8 mouse cellular contexts compared by ENCODE assay signal in genomic region chr10:34206783-34207502, GRCm38 (mm10). TPM values are rescaled to one million over a fixed set of nuclear protein-coding genes. Genes with fewer than 3 reads are reported as not detected.
DNase-seq lines count a peak whose midpoint lies in the region; ATAC-seq and TF ChIP-seq lines count a peak whose summit lies in the region.

No protein-coding gene starts in this region.

- TF ChIP-seq EP300 in liver, postnatal 0 days (IDR thresholded peaks at IDR 0.05; ENCODE audit: low read depth), result no peak

- TF ChIP-seq POLR2A in bone marrow macrophage, adult 2 months (IDR thresholded peaks at IDR 0.05; ENCODE audit: borderline replicate concordance, low read depth, low read length), result no peak

- peak; percentile 82 for DNase-seq in kidney, postnatal 14 days
- DNase-seq in liver, postnatal 0 days, result peak; percentile 53
- DNase-seq in testis, postnatal 10 days (ENCODE audit: low spot score), result peak; percentile 76

- peaks cover 47% of the 10 kb centered on the region for H3K4me1 ChIP-seq in bone marrow macrophage, adult 2 months (ENCODE audit: control insufficient read depth, insufficient read depth, low read length)
- H3K4me1 ChIP-seq in forebrain, embryonic 12.5 days, result peaks cover 3% of the 10 kb centered on the region; the same call in 1 of the 2 replicates
- no peaks in the 10 kb centered on the region for H3K4me1 ChIP-seq in heart, embryonic 16.5 days (ENCODE audit: control insufficient read depth, insufficient read depth, low read length)
- peaks cover 8% of the 10 kb centered on the region; the same call in 1 of the 2 replicates for H3K4me1 ChIP-seq in liver, postnatal 0 days (ENCODE audit: insufficient read depth)
- H3K4me1 ChIP-seq in neural tube, embryonic 12.5 days, result no peaks in the 10 kb centered on the region; the same call in 1 of the 2 replicates

- H3K4me2 ChIP-seq in forebrain, embryonic 12.5 days, result peak overlapping the region; percentile 77
- peak overlapping the region; percentile 73 for H3K4me2 ChIP-seq in heart, embryonic 16.5 days (ENCODE audit: low read depth, low read length)
- peak overlapping the region; percentile 84 for H3K4me2 ChIP-seq in liver, postnatal 0 days (ENCODE audit: low read depth, low read length)
- peak overlapping the region; percentile 80 for H3K4me2 ChIP-seq in neural tube, embryonic 12.5 days (replicated peaks)

- peak overlapping the region; percentile 95 for H3K27ac ChIP-seq in bone marrow macrophage, adult 2 months (ENCODE audit: insufficient read depth, low read depth, low read length)
- peak overlapping the region; percentile 81 for H3K27ac ChIP-seq in forebrain, embryonic 12.5 days
- peak overlapping the region; percentile 93 for H3K27ac ChIP-seq in heart, embryonic 16.5 days (ENCODE audit: low read length)
- peak overlapping the region; percentile 82 for H3K27ac ChIP-seq in liver, postnatal 0 days (ENCODE audit: low read depth)
- 0 out of 2 replicates have a peak overlapping the region, but pooled peaks have one; percentile 11 for H3K27ac ChIP-seq in neural tube, embryonic 12.5 days

- H3K4me3 ChIP-seq in bone marrow macrophage, adult 2 months (ENCODE audit: insufficient read depth, low read length), result peak overlapping the region; percentile 83
- H3K4me3 ChIP-seq in forebrain, embryonic 12.5 days (replicated peaks), result peak overlapping the region; percentile 69
- peak overlapping the region; percentile 95 for H3K4me3 ChIP-seq in heart, embryonic 16.5 days (ENCODE audit: low read length)
- H3K4me3 ChIP-seq in liver, postnatal 0 days (ENCODE audit: low read depth, low read length), result peak overlapping the region; percentile 66
- H3K4me3 ChIP-seq in neural tube, embryonic 12.5 days, result peak overlapping the region; percentile 78

- H3K36me3 ChIP-seq in forebrain, embryonic 12.5 days (replicated peaks), result no peaks in the 10 kb centered on the region
- no peaks in the 10 kb centered on the region for H3K36me3 ChIP-seq in heart, embryonic 16.5 days (ENCODE audit: control insufficient read depth, insufficient read depth)
- no peaks in the 10 kb centered on the region for H3K36me3 ChIP-seq in liver, postnatal 0 days (replicated peaks; ENCODE audit: insufficient read depth, low read length)
- H3K36me3 ChIP-seq in neural tube, embryonic 12.5 days, result no peaks in the 10 kb centered on the region

- no peaks in the 10 kb centered on the region for H3K9me3 ChIP-seq in forebrain, embryonic 12.5 days
- no peaks in the 10 kb centered on the region for H3K9me3 ChIP-seq in heart, embryonic 16.5 days (replicated peaks; ENCODE audit: control insufficient read depth, low read length)
- no peaks in the 10 kb centered on the region for H3K9me3 ChIP-seq in liver, postnatal 0 days (ENCODE audit: low read length)
- H3K9me3 ChIP-seq in neural tube, embryonic 12.5 days, result no peaks in the 10 kb centered on the region

- H3K9ac ChIP-seq in forebrain, embryonic 12.5 days, result peak overlapping the region; percentile 83
- peak overlapping the region; percentile 88 for H3K9ac ChIP-seq in heart, embryonic 16.5 days (ENCODE audit: low read length)
- H3K9ac ChIP-seq in liver, postnatal 0 days (replicated peaks), result peak overlapping the region; percentile 73
- H3K9ac ChIP-seq in neural tube, embryonic 12.5 days, result peak overlapping the region; percentile 88

- no peak for TF ChIP-seq CTCF in bone marrow macrophage, adult 2 months (IDR thresholded peaks at IDR 0.05; ENCODE audit: low read depth, low read length)
- no peak for TF ChIP-seq CTCF in liver, postnatal 0 days (IDR thresholded peaks at IDR 0.05; ENCODE audit: low read depth)

- under 1% methylated on average over 62 of the region's 65 CpGs for WGBS in forebrain, embryonic 12.5 days
- WGBS in heart, embryonic 16.5 days, result under 1% methylated on average over 51 of the region's 65 CpGs
- 1% methylated on average over 49 of the region's 65 CpGs for WGBS in liver, postnatal 0 days (ENCODE audit: insufficient replicate concordance)
- under 1% methylated on average over 65 of the region's 65 CpGs for WGBS in neural tube, embryonic 12.5 days

- no peaks in the 10 kb centered on the region for H3K27me3 ChIP-seq in forebrain, embryonic 12.5 days
- H3K27me3 ChIP-seq in heart, embryonic 16.5 days (ENCODE audit: control insufficient read depth, insufficient read depth, low read length), result no peaks in the 10 kb centered on the region
- peaks cover 12% of the 10 kb centered on the region for H3K27me3 ChIP-seq in liver, postnatal 0 days (ENCODE audit: insufficient read depth, low read length)
- no peaks in the 10 kb centered on the region for H3K27me3 ChIP-seq in neural tube, embryonic 12.5 days (replicated peaks)

- ATAC-seq in CD4-positive, CD25-positive, alpha-beta regulatory T cell, adult 4 months, result peak; percentile 76
- peak; percentile 96 for ATAC-seq in forebrain, embryonic 12.5 days (ENCODE audit: low FRiP score)
- ATAC-seq in heart, embryonic 16.5 days (replicated peaks; ENCODE audit: extremely low read depth, insufficient read depth, low FRiP score), result peak; percentile 97
- ATAC-seq in liver, postnatal 0 days, result peak; percentile 78
- peak; percentile 96 for ATAC-seq in neural tube, embryonic 12.5 days (ENCODE audit: low FRiP score, low read depth)

RNA-seq across cellular contexts. Expression of gene Dse, which starts 0.6 kb away (rescaled TPM):
- 1 to 10 TPM; 1.3 to 2.0 TPM for polyA plus RNA-seq in CD4-positive, CD25-positive, alpha-beta regulatory T cell, adult 4 months (2017; shearing (Covaris generic))
- polyA plus RNA-seq in bone marrow macrophage, adult 2 months (2012; ENCODE audit: insufficient read depth, insufficient read length, missing spikeins), result 91.2 and 104 TPM in 2 replicates
- polyA plus RNA-seq in forebrain, embryonic 12.5 days (2016; fragmentation: Nextera tagmentation; extraction: Ambion mirVana), result 11.2 and 13.4 TPM in 2 replicates
- 12.2 and 13.9 TPM in 2 replicates for polyA plus RNA-seq in heart, embryonic 16.5 days (2015; fragmentation: Nextera tagmentation; extraction: Ambion mirVana)
- 5.6 and 5.8 TPM in 2 replicates for polyA plus RNA-seq in liver, postnatal 0 days (2015; fragmentation: Nextera tagmentation; extraction: Ambion mirVana)
- 15.7 and 16.4 TPM in 2 replicates for polyA plus RNA-seq in neural tube, embryonic 12.5 days (2016; fragmentation: Nextera tagmentation; extraction: Ambion mirVana)

Comparison
In these comparisons a context has a peak if more than half of its experiments do, and no peak if none do; other contexts are left out.
1. Peak in every context shown above with its lines: DNase-seq, ATAC-seq, H3K4me3 ChIP-seq and H3K27ac ChIP-seq.
2. H3K27ac ChIP-seq: peak in every context shown above with its lines; median percentile 95 in bone marrow macrophage, adult 2 months; 93 in heart, embryonic 16.5 days; 82 in liver, postnatal 0 days; 81 in forebrain, embryonic 12.5 days; 11 in neural tube, embryonic 12.5 days.